Mouse (Mus musculus): Measurements from ENCODE around the gene Invs. TPM values are rescaled to one million over a fixed set of nuclear protein-coding genes. Genes with fewer than 3 reads are reported as not detected.

Invs gene
- polyA plus RNA-seq, 1 experiment from 2014 or later = 5.5 TPM

DNA sequence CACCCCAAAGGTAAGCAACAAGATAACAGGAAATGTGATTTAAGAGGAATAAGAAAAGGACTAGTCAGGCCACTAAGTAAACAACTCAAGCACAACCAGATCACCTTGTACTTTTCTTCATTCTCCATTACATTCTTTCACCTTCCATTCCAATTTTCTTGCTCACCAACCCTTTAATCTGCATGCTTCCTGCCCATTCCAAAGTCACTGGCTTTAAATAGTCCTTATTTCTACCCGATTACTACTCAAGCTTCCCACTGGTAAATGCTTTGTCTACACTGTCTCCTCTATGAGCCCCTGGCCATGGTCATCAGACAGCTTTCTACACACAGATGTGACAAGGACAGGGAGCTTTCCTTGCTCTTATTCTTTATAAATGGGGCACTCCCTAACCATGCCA, 191.4 kb downstream of the Invs start:
- ATAC-seq (ENCODE audit: low FRiP score) (no peak), DNase-seq (ENCODE audit: low spot score, missing footprints) (peak; percentile 78)
- no peak overlapping the region for H3K9ac ChIP-seq (ENCODE audit: low read length)
- H3K4me3 ChIP-seq (ENCODE audit: low read depth, low read length) = no peak overlapping the region
- no peak overlapping the region for H3K4me2 ChIP-seq
- H3K36me3 ChIP-seq (ENCODE audit: control insufficient read depth, insufficient read depth, low read length) = peaks cover 4% of the 10 kb centered on the region; the same call in 1 of the 2 replicates
- 61% methylated on average over 1 of the region's 1 CpGs for WGBS
- H3K9me3 ChIP-seq (ENCODE audit: control insufficient read depth, low read length) = no peaks in the 10 kb centered on the region
- H3K4me1 ChIP-seq (ENCODE audit: control insufficient read depth, insufficient read depth, low read length) = peaks cover 14% of the 10 kb centered on the region
- no peaks in the 10 kb centered on the region for H3K27me3 ChIP-seq (ENCODE audit: control insufficient read depth, insufficient read depth, low read length)
- no peak overlapping the region for H3K27ac ChIP-seq (ENCODE audit: low read depth, low read length)

DNA sequence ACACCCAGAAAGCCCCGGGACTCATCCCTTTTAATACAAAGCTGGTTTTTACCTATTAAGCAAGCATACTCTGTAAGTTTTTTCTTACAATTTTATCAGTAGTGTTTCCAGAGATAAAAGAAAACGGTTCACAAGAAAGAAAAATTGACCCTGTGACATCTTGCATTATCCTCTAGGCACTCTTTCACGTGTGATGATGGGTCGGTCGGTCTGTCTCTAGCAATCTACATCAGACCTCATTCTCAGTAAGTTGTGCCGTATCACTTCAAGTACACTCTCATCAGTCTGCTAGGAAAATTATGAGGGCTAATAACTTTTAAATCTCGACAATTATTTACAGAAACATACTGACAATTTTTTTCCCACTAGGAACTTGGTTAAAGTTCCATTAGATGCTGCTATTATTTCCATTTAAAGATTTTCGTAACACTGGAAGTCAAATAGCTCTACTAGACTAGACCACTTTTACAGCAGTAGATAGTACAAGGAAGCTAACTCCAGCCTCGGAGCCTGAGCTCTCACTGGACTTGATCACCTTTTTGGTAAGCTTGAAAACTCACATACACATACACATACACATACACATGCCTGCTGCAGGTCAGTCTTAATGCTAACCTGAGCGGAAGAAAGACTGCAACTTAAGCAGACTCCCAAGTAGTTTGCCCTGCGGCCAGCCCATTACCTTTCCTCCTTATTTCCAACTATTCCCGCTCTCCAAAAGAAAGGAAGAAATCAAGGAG, 192.7 kb downstream of the Invs start:
- Histone ChIP-seq H3K4me1 (ENCODE audit: control insufficient read depth, insufficient read depth, low read length) (peaks cover 14% of the 10 kb centered on the region), H3K4me3 (ENCODE audit: low read depth, low read length) (peak overlapping the region; percentile 79), H3K9me3 (ENCODE audit: control insufficient read depth, low read length) (no peaks in the 10 kb centered on the region), H3K36me3 (ENCODE audit: control insufficient read depth, insufficient read depth, low read length) (peaks cover 4% of the 10 kb centered on the region; the same call in 1 of the 2 replicates), H3K4me2 (peak overlapping the region; percentile 91), H3K9ac (ENCODE audit: low read length) (peak overlapping the region; percentile 82), H3K27ac (ENCODE audit: low read depth, low read length) (no peak overlapping the region), H3K27me3 (ENCODE audit: control insufficient read depth, insufficient read depth, low read length) (no peaks in the 10 kb centered on the region)
- no peak for ATAC-seq (ENCODE audit: low FRiP score)
- peak; percentile 89 for DNase-seq (ENCODE audit: low spot score, missing footprints)
- WGBS = 20% methylated on average over 12 of the region's 12 CpGs

DNA sequence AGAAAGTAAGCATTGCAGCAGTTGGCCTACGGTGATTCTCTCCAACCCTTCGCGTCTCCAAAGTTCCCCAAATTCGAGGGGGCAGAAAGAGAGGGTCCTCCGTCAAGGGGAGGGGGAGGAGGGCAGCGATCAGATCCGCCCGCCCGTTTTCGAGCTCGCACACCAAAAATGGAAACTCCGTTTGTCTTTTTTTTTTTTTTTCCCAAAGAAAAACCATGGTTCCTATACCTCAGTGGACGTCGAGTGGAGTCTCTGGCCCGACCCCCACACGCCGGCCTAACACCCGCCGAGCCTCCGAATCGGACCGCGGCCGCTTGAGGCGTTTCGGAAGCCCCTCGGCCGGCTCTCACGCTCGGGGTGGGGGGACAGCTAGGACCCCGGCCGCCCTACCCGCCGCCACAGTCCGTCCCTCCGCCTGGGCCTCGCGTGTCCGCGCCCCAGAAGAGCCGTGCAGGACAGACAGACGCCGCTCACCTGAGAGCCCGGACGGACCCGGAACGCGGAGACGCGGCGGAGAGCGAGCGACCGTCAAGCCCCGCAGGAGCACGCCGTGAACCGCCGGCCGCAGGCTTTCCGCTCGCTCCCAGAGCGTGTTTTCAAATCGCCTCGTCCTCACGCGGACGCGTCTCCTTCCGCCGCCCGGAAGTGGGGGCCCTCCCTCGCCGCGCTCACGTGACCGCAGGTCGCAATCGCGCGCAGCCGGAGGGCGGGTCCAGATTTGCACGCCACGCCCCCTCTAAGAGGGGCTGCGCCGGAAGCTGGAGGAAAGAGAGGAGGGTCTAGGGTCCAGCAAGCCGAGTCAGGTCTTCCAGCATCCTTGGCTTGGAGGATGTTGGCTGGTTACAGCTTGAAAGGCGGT, 193.5 kb downstream of the Invs start, which contains the start of gene Tex10:
Tex10 (minus strand) TSS at position 668 of the 859 bp plus-strand sequence.
- H3K27me3 ChIP-seq (ENCODE audit: control insufficient read depth, insufficient read depth, low read length) = no peaks in the 10 kb centered on the region
- peak within 1 kb of the TSS; percentile 50; the same call in 1 of the 2 replicates for H3K27ac ChIP-seq (ENCODE audit: low read depth, low read length)
- DNase-seq (ENCODE audit: low spot score, missing footprints) (peak; percentile 99), ATAC-seq (ENCODE audit: low FRiP score) (peak; percentile 98)
- H3K4me3 ChIP-seq (ENCODE audit: low read depth, low read length) = peak within 1 kb of the TSS; percentile 79
- no peaks in the 10 kb centered on the region for H3K9me3 ChIP-seq (ENCODE audit: control insufficient read depth, low read length)
- H3K36me3 ChIP-seq (ENCODE audit: control insufficient read depth, insufficient read depth, low read length) = peaks cover 4% of the 10 kb centered on the region; the same call in 1 of the 2 replicates
- H3K4me2 ChIP-seq = peak within 1 kb of the TSS; percentile 91
- peaks cover 14% of the 10 kb centered on the region for H3K4me1 ChIP-seq (ENCODE audit: control insufficient read depth, insufficient read depth, low read length)
- H3K9ac ChIP-seq (ENCODE audit: low read length) = peak within 1 kb of the TSS; percentile 82
- 1% methylated on average over 89 of the region's 89 CpGs for WGBS

DNA sequence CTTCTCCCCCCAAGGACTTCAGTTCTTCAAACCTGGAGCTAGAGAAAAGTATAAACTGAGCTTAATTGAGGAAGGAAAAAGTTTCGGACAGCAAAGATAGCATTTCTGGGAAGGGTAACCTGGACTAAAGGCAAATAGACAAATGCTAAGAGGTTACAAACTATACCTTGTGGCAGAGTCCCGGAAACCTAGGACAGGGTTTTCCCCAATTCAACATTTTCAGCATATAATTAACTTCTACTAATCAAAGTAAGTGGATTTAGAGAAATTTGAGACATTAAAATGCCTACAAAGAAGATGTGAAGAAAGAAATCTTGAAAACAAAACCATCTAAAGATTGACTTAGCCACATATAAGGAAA, 194.1 kb downstream of the Invs start:
- Histone ChIP-seq H3K27me3 (ENCODE audit: control insufficient read depth, insufficient read depth, low read length) (no peaks in the 10 kb centered on the region), H3K27ac (ENCODE audit: low read depth, low read length) (no peak overlapping the region), H3K9ac (ENCODE audit: low read length) (peak overlapping the region; percentile 40; the same call in 1 of the 2 replicates), H3K9me3 (ENCODE audit: control insufficient read depth, low read length) (no peaks in the 10 kb centered on the region), H3K4me3 (ENCODE audit: low read depth, low read length) (peak overlapping the region; percentile 79), H3K4me1 (ENCODE audit: control insufficient read depth, insufficient read depth, low read length) (peaks cover 14% of the 10 kb centered on the region), H3K36me3 (ENCODE audit: control insufficient read depth, insufficient read depth, low read length) (peaks cover under 1% of the 10 kb centered on the region; the same call in 1 of the 2 replicates), H3K4me2 (peak overlapping the region; percentile 91)
- ATAC-seq (ENCODE audit: low FRiP score) = peak; percentile 33
- WGBS = 82% methylated on average over 2 of the region's 2 CpGs
- DNase-seq (ENCODE audit: low spot score, missing footprints) = peak; percentile 44

DNA sequence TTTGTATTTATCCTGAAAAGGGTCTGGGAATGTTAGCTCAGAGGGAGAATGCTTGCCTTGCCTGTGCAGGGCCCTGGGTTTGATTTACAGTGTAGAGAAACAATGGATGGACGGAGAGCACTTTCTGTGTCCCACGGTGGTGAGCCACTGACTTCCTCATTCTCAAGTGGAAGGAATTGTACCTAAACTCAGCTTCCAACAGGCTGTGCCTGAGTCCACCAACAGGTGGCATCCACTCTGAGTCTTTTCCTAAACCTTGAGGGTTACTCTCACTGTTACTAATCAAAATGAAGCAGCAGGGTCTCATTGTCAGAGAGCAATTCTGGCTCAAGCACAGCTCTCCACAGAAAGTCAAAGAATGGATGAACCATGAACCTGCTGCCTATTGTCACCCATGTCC, 201.7 kb downstream of the Invs start:
- no peak overlapping the region for H3K4me2 ChIP-seq
- no peaks in the 10 kb centered on the region for H3K4me1 ChIP-seq (ENCODE audit: control insufficient read depth, insufficient read depth, low read length)
- no peak overlapping the region for H3K9ac ChIP-seq (ENCODE audit: low read length)
- no peak overlapping the region for H3K27ac ChIP-seq (ENCODE audit: low read depth, low read length)
- no peak for ATAC-seq (ENCODE audit: low FRiP score)
- H3K27me3 ChIP-seq (ENCODE audit: control insufficient read depth, insufficient read depth, low read length) = no peaks in the 10 kb centered on the region
- H3K9me3 ChIP-seq (ENCODE audit: control insufficient read depth, low read length) = no peaks in the 10 kb centered on the region
- 43% methylated on average over 2 of the region's 2 CpGs for WGBS
- peak; percentile 82 for DNase-seq (ENCODE audit: low spot score, missing footprints)
- H3K4me3 ChIP-seq (ENCODE audit: low read depth, low read length) = no peak overlapping the region
- H3K36me3 ChIP-seq (ENCODE audit: control insufficient read depth, insufficient read depth, low read length) = no peaks in the 10 kb centered on the region

Other genes with a start within 250 kb of the Invs start
- 0.68 and 0.77 TPM in 2 replicates for gene Nr4a3, start 234.6 kb upstream of the Invs start, polyA plus RNA-seq (2014; fragmentation: Nextera tagmentation; extraction: Ambion mirVana)
- gene Stx17, start 154.8 kb upstream of the Invs start, polyA plus RNA-seq (2014; fragmentation: Nextera tagmentation; extraction: Ambion mirVana) = 23.6 and 24.7 TPM in 2 replicates
- gene Erp44, start 202 bp upstream of the Invs start, polyA plus RNA-seq (2014; fragmentation: Nextera tagmentation; extraction: Ambion mirVana) = 70.8 and 83.6 TPM in 2 replicates
- gene Tex10, start 193.7 kb downstream of the Invs start, polyA plus RNA-seq (2014; fragmentation: Nextera tagmentation; extraction: Ambion mirVana) = 73.5 and 80.6 TPM in 2 replicates

All from midbrain, embryonic 11.5 days (tissue).